15 mouse cellular contexts compared by ENCODE assay signal in genomic region chrX:72992291-72992919, GRCm38 (mm10). TPM values are rescaled to one million over a fixed set of nuclear protein-coding genes. Genes with fewer than 3 reads are reported as not detected.
DNase-seq lines count a peak whose midpoint lies in the region; ATAC-seq and TF ChIP-seq lines count a peak whose summit lies in the region.
"Had no signal": no experiment of that assay in that cellular context is flagged by ENCODE, and none has a peak within 500 bp of the region (broad histone marks: within the 10 kb centered on the region; RNA-seq: fewer than 3 reads in every experiment).

No protein-coding gene starts in this region.

- no peaks in the 10 kb centered on the region for H3K36me3 ChIP-seq in hindbrain, embryonic 11.5 days (ENCODE audit: control insufficient read depth, insufficient read depth, low read length)
- H3K36me3 ChIP-seq in hindbrain, embryonic 10.5 days: no peaks in the 10 kb centered on the region
- H3K36me3 ChIP-seq in spleen, adult 2 months (ENCODE audit: control insufficient read depth, insufficient read depth, low read length): no peaks in the 10 kb centered on the region
- H3K36me3 ChIP-seq in splenic B cell, adult 2 months (ENCODE audit: control insufficient read depth, insufficient read depth, low read length, poor library complexity, severe bottlenecking): no peaks in the 10 kb centered on the region
- H3K36me3 ChIP-seq: embryonic facial prominence, embryonic 13.5 days; hindbrain, embryonic 13.5 days had no signal

- TF ChIP-seq POLR2A in spleen, adult 2 months (IDR thresholded peaks at IDR 0.05; ENCODE audit: low read depth, low read length): no peak

- peak; percentile 12 for DNase-seq in hindbrain, embryonic 11.5 days (ENCODE audit: low spot score)
- no peak for DNase-seq in hindbrain, embryonic 10.5 days (ENCODE audit: low spot score)
- DNase-seq in spleen, adult 2 months (ENCODE audit: low read depth in 1 of 2, low spot score in 2 of 2): no peak
- DNase-seq in spleen, adult 18-20 months: no peak
- peak; percentile 76 for DNase-seq in adipocyte (ENCODE audit: low spot score)
- peak; percentile 24 for DNase-seq in splenic B cell, adult 2 months (ENCODE audit: low read depth, low spot score)
- DNase-seq in left cerebral cortex, postnatal 10 days (ENCODE audit: extremely low spot score in 1 of 2, low spot score in 2 of 2): no peak
- no peak for DNase-seq in gastrocnemius, postnatal 14 days
- DNase-seq: gastrocnemius, postnatal 36 days; lung, postnatal 10 days; right cerebral cortex, postnatal 25 days; thymus, postnatal 14 days had no signal

- intact Hi-C loops in left cerebral cortex, postnatal 10 days (cut with DNase I): no loop called here
- intact Hi-C loops in gastrocnemius, postnatal 14 days (cut with DNase I; ENCODE audit: low total_unique reads): no loop called here

- no peaks in the 10 kb centered on the region for H3K4me1 ChIP-seq in hindbrain, embryonic 11.5 days (replicated peaks; ENCODE audit: control insufficient read depth, insufficient read depth, low read length)
- 0 out of 2 replicates have a peak, but pooled peaks cover 1% of the 10 kb centered on the region for H3K4me1 ChIP-seq in hindbrain, embryonic 10.5 days (replicated peaks)
- H3K4me1 ChIP-seq in spleen, adult 2 months (ENCODE audit: control insufficient read depth, insufficient read depth, insufficient read length): no peaks in the 10 kb centered on the region
- H3K4me1 ChIP-seq: embryonic facial prominence, embryonic 13.5 days; hindbrain, embryonic 13.5 days had no signal

- ATAC-seq in hindbrain, embryonic 11.5 days (ENCODE audit: low FRiP score): no peak

- 58% methylated on average over 5 of the region's 5 CpGs for WGBS in hindbrain, embryonic 11.5 days
- 54% methylated on average over 5 of the region's 5 CpGs for WGBS in hindbrain, embryonic 10.5 days
- 63% methylated on average over 5 of the region's 5 CpGs for WGBS in spleen, adult 2 months

- no peak overlapping the region for H3K27ac ChIP-seq in hindbrain, embryonic 11.5 days (ENCODE audit: low read depth, low read length)
- H3K27ac ChIP-seq in hindbrain, embryonic 10.5 days: no peak overlapping the region
- H3K27ac ChIP-seq in spleen, adult 2 months (ENCODE audit: insufficient read depth, low read length): no peak overlapping the region
- H3K27ac ChIP-seq: embryonic facial prominence, embryonic 13.5 days; hindbrain, embryonic 13.5 days had no signal

- H3K9ac ChIP-seq in hindbrain, embryonic 11.5 days (ENCODE audit: low read depth, low read length): no peak overlapping the region
- H3K9ac ChIP-seq: embryonic facial prominence, embryonic 13.5 days; hindbrain, embryonic 13.5 days had no signal

- H3K9me3 ChIP-seq in hindbrain, embryonic 11.5 days (ENCODE audit: control insufficient read depth, low read length): no peaks in the 10 kb centered on the region
- no peaks in the 10 kb centered on the region for H3K9me3 ChIP-seq in hindbrain, embryonic 10.5 days
- H3K9me3 ChIP-seq: embryonic facial prominence, embryonic 13.5 days; hindbrain, embryonic 13.5 days had no signal

- peak; percentile 18; the same call in 1 of the 2 replicates for TF ChIP-seq CTCF in spleen, adult 2 months (IDR thresholded peaks at IDR 0.05; ENCODE audit: extremely low read depth, insufficient read depth, insufficient read length, insufficient replicate concordance)

- H3K4me3 ChIP-seq in hindbrain, embryonic 11.5 days (ENCODE audit: low read depth, low read length): no peak overlapping the region
- no peak overlapping the region for H3K4me3 ChIP-seq in hindbrain, embryonic 10.5 days
- no peak overlapping the region for H3K4me3 ChIP-seq in spleen, adult 2 months (ENCODE audit: extremely low read depth, insufficient read depth, insufficient read length)
- H3K4me3 ChIP-seq: embryonic facial prominence, embryonic 13.5 days; hindbrain, embryonic 13.5 days; myocyte had no signal

- no peaks in the 10 kb centered on the region for H3K27me3 ChIP-seq in hindbrain, embryonic 11.5 days (ENCODE audit: control insufficient read depth, insufficient read depth, low read length)
- H3K27me3 ChIP-seq in hindbrain, embryonic 10.5 days (ENCODE audit: insufficient read depth, poor library complexity, severe bottlenecking): peaks cover 9% of the 10 kb centered on the region
- H3K27me3 ChIP-seq in spleen, adult 2 months (ENCODE audit: control insufficient read depth, insufficient read depth, low read length): no peaks in the 10 kb centered on the region
- no peaks in the 10 kb centered on the region for H3K27me3 ChIP-seq in splenic B cell, adult 2 months (ENCODE audit: control insufficient read depth, insufficient read depth, low read length, poor library complexity, severe bottlenecking)

- H3K4me2 ChIP-seq in hindbrain, embryonic 11.5 days (replicated peaks; ENCODE audit: low read depth, low read length): no peak overlapping the region
- H3K4me2 ChIP-seq: embryonic facial prominence, embryonic 13.5 days; hindbrain, embryonic 13.5 days had no signal

RNA-seq across cellular contexts. Expression of gene Zfp185, which starts 5.3 kb away (rescaled TPM):
- 5.8 and 6.1 TPM in 2 replicates for polyA plus RNA-seq in hindbrain, embryonic 11.5 days (2014; fragmentation: Nextera tagmentation; extraction: Ambion mirVana)
- 3.7 and 5.1 TPM in 2 replicates for polyA plus RNA-seq in hindbrain, embryonic 10.5 days (2016; fragmentation: Nextera tagmentation; extraction: Ambion mirVana)
- 0.14 and 0.19 TPM in 2 replicates for polyA plus RNA-seq in spleen, adult 2 months (2012; rRNA removed)
- 1 to 10 TPM in 1 of 2 experiments, under 1 TPM in 1; 0.90 to 1.0 TPM for total RNA-seq in left cerebral cortex, postnatal 10 days (2021)
- total RNA-seq in gastrocnemius, postnatal 14 days (2021): 1 to 10 TPM; 5.5 to 8.7 TPM
- polyA plus RNA-seq: myocyte had no signal

RNA-seq across cellular contexts. Expression of gene Pnma5, which starts 44.5 kb away (rescaled TPM):
- not detected in 2 replicates for polyA plus RNA-seq in hindbrain, embryonic 11.5 days (2014; fragmentation: Nextera tagmentation; extraction: Ambion mirVana)
- 0.09 and 0.11 TPM in 2 replicates for polyA plus RNA-seq in hindbrain, embryonic 10.5 days (2016; fragmentation: Nextera tagmentation; extraction: Ambion mirVana)
- polyA plus RNA-seq in spleen, adult 2 months (2012; rRNA removed): not detected in 2 replicates
- total RNA-seq in left cerebral cortex, postnatal 10 days (2021): under 1 TPM; 0.41 to 0.59 TPM
- total RNA-seq in gastrocnemius, postnatal 14 days (2021): not detected
- polyA plus RNA-seq: hindbrain, embryonic 13.5 days had no signal

Comparison
In these comparisons a context has a peak if more than half of its experiments do, and no peak if none do; other contexts are left out.
1. DNase-seq: peak in hindbrain, embryonic 11.5 days (single experiment), adipocyte (single experiment) and splenic B cell, adult 2 months (single experiment); none in hindbrain, embryonic 10.5 days (single experiment), spleen, adult 2 months (0 of 2), spleen, adult 18-20 months (0 of 2), left cerebral cortex, postnatal 10 days (0 of 2) and gastrocnemius, postnatal 14 days (single experiment).